Mouse (Mus musculus) cerebellum, postnatal 25 days (tissue): ENCODE results near the gene Kifc3.
"Not testable (repeated sequence)": the region's sequence is repeated elsewhere in the genome, so short reads cannot be mapped to it uniquely, and the experiment has no call there.

Experiments used
- DNase-seq, 2 experiments: peaks; one replicate each; pipeline ENCODE4 v3.0.0; 2021; ENCODE audit warnings: mixed read lengths in 2 of 2

Gene Kifc3

GRCm38 (mm10) chr8:95202649-95203275 is at the start of gene Kifc3:
Kifc3 (minus strand) TSS chr8:95202812.
- DNase-seq = peak in 1 of 2 experiments; percentile 5

GRCm38 (mm10) chr8:95252056-95252455 is 49.4 kb upstream of the Kifc3 start:
- no peak for DNase-seq

DNA sequence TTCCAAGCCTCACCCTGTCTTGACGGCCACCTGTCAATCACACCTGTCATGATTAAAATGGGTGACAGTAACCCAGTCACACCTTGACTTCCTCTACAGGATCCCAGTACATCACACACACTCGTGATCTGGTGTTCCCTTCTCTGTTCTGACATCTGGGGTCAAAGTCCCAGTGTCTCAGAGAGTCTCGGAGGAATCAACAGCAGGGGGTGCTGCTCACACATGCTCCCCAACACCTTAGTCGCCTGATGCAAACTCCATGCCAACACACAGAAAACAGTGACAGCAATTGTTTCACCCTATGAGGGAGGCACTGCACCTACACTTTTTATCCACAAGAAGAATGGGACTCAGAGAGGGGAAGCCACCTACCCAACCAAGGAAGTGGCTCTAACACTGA is 47.2 kb upstream of the Kifc3 start:
- no peak for DNase-seq

- DNase-seq = no peak
Observed at GRCm38 (mm10) chr8:95247277-95247676, 44.7 kb upstream of the Kifc3 start.

GRCm38 (mm10) chr8:95245180-95245579 is 42.6 kb upstream of the Kifc3 start:
- DNase-seq = peak in 1 of 2 experiments; percentile 39

DNA sequence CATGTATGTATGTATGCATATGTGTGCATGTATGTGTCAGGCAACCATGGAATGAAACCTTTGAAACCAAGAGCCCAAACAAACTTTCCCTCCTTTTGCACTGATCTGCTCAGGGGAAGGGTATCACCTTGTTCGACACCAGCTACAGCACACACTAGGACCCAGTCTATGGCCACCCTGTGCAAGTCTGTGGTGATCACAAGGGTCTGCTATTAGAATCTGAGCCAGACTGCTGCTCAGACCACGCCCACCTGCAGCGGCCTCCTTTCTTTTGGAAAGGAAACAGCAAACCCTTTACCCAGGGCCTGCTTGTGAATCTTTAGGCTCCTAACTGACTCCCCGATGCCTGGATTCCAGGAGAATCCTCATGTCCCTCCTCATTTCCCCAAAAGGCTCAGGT is 41.2 kb upstream of the Kifc3 start:
- DNase-seq = no peak

- DNase-seq = peak in 1 of 2 experiments; percentile 13
Observed at GRCm38 (mm10) chr8:95242826-95243571, 40.4 kb upstream of the Kifc3 start.

DNA sequence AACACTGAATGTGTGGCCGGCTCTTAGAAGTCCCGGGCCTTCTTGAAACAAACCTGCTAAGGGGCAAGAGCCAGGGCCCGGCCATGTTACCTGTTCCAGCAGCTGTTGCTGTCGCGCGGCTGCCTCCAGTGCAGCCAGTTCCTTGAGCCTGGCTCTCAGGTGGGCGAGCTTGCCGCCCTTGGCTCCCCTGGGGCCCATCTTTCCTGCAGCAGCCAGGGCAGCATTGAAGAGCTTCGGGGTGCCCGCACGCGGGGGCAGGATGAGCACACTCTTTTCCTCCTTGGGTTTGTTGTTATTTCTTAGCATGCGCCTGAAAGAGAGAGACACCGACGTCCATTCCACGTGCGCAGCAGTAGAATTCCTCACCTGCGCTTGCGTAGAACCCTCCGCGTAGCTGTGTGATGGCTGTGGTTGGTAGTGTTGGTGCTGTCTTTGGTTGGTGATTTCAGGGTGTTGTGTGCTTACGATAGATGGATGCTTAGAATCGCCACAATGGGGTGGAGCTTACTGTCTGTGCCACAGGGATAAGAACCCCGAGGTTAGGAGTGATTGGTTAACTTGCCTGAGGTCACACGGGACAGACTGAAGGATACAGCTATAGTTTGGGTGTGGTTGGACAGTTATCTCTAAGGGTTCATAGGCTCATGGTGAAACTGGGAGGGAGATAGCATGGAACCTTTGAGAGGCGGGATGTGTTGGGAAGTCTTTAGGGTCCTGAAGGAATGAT is 39.6 kb upstream of the Kifc3 start:
- no peak for DNase-seq

GRCm38 (mm10) chr8:95235683-95236082 is 33.1 kb upstream of the Kifc3 start:
- DNase-seq = peak; percentile 74 to 84

GRCm38 (mm10) chr8:95230086-95230485 is 27.5 kb upstream of the Kifc3 start:
- not testable (repeated sequence) for DNase-seq

DNA sequence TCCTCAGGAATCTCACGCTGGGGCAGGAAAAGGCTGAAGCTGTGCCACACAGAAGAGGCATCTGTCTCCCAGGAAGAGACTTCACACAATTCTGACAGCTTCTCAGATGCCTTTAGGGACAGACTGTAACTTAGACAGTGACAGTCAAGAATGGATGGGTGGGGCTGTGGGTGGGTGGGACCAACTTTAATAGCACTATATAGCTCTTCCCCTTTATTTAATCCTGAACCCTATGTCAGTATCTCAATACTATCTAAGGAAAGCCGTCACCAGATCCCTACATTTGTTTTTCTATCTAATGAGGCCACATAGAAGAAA is 24.5 kb upstream of the Kifc3 start:
- no peak for DNase-seq

- DNase-seq = no peak
Observed at GRCm38 (mm10) chr8:95226251-95227150, 23.9 kb upstream of the Kifc3 start.

- no peak for DNase-seq
Observed at GRCm38 (mm10) chr8:95223969-95224368, 21.4 kb upstream of the Kifc3 start.

- no peak for DNase-seq
Observed at GRCm38 (mm10) chr8:95221045-95221444, 18.4 kb upstream of the Kifc3 start.

DNA sequence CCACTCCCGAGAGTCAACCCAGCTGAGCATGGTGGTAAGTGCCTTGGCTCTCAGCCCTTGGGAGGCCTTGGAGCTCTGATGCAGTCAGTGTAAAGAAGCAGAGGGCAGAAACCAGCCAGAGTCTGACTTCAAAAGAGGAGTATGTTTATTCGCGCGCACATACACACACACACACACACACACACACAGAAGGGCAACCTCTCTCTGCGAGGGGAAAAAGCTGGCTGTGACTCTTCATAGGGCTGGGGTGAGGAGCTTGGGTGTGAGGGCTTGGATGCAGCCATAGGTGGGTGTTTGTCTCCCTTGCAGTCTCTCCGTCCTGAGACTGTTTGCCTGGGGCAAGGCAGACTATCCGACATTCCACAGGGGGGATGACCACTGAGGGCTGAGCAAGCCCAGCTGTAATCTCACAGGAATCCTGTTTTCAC is 18.0 kb upstream of the Kifc3 start:
- no peak for DNase-seq

GRCm38 (mm10) chr8:95219623-95220022 is 17.0 kb upstream of the Kifc3 start:
- no peak for DNase-seq

DNA sequence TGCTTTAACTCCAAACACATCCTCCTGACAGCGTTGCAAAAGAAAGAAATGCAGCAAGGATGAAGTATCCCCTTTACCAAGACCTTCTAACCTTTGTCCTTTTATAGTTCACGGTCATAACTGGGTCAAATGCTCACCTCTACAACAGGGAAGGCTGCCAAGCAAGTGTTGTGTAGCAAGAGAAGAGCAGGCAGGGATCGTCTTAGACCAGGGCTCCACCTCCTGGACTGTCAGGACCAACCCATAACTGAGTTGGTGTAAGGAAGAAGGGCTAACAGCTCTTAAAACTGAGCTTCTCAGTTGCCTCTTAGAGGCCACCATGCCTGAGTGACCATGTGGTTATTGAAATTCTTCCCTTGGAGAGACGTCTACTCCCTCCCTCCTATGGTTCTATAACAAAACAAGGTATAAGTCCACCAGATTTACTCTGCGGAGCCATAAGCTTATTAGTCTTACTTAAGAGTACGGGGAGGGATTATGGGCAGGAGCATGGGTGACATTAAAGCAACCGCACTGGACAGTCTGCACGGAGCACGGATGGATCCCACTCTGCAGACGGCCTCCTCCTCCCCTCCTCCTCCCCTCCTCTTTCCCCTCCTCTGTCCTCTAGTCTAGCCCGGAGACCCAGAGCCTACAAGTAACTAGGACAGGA is 13.2 kb upstream of the Kifc3 start:
- no peak for DNase-seq

DNA sequence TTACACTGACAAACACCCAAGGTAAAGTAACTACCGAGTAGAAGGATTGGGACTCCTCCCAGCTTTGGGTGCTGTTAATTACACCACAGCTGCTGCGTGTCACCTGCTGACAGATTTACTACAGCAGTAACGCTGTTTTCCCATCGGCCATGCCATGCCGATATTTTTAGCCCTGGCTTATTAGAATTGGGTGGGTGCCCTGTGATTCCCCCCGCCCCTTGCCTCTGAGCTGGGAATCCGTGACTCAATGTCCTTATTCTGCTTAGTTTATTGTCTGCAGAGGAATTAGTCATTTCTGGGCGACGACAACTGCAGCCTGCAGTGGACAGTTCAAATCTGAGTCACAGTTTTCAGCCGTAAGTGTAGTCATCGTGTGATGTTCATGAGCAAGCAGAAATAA is 7.3 kb upstream of the Kifc3 start:
- no peak for DNase-seq

GRCm38 (mm10) chr8:95205946-95206345 is 3.3 kb upstream of the Kifc3 start:
- DNase-seq = no peak

DNA sequence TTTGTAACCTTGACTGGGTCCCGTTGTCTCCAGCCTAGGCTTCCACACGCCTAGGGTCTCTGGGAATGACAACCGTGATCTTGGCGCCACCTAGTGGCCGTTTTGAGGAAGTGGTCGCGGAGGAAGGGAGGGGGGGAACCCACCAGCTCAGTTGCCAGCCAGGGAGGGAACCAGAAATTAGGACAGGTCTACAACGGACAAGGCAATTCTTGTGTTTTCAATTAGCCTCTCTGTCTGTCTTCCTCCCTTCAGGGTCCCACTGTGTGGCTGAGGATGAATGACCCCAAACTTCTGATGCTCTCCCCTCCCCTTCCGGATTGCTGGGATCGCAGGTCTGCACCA is 1.4 kb upstream of the Kifc3 start:
- DNase-seq = peak; percentile 69 to 79

- no peak for DNase-seq
Observed at GRCm38 (mm10) chr8:95203326-95204038, 870 bp upstream of the Kifc3 start.

DNA sequence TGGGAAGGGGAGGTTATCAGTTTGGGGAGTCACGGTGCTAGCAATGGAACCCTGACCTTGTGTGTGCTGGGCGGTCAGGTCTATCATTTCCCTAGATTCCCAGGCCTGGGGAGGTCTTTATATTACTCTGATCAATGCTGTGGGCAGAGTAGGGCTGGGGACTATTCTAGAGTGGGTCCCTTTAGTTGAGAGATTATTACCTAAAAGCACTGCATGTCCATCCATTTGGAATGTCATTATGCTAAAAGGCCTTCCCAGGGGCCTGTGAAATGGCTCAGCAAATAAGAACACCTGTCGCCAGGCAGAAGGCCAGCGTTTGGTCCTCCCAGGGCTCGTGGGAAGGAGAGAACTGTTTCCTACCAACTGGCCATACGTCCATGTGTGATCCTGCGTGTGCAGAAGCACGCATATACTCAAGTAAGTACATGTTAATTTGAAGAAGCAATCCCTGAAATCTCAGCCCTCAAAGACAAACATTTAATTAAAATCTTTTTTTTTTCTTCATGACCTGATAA is 499 bp downstream of the Kifc3 start:
- DNase-seq = peak; percentile 17 to 48
